Mouse (Mus musculus): Measurements from ENCODE around the gene Eri3. TPM values are rescaled to one million over a fixed set of nuclear protein-coding genes. Genes with fewer than 3 reads are reported as not detected.

The Eri3 gene
- 190 and 194 TPM in 2 replicates for polyA plus RNA-seq (2012; rRNA removed)

DNA sequence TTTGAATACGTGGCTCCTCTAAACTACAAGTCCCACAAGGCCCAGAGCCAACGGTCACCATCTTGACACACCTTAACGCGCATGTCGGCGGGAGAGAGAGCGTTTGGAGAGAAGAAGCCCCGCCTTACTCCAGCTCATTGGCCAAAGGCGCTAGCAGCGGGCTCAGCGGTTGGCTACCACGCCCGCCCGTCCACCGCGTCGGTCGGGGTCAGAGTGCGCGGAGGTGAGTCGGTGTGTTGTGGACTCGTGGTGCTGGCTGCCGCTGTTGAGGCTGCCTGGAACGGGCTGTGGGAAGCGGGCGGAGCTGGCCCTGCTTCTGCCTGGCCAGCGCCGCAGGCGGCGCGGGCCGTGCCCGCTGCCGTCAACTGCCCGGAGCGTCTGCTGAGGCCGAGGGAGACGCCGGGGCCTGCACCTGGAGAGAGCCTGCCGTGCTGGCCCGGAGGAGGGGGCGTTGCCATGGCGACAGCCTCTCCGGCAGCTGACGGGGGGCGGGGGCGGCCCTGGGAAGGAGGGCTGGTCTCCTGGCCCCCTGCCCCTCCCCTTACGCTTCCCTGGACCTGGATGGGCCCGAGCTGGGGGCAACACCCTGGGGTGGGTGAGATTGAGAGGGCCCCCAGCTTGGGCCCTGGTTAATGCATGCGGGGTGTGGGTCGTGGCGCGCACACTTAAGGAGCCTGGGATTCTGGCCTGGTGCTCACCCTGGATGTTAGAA lies at the start of gene Eri3:
Eri3 (plus strand) TSS at position 226 of the 712 bp plus-strand sequence.
- peak; percentile 98 to 99 for DNase-seq (ENCODE audit: extremely low spot score in 1 of 2, low spot score in 1 of 2)

DNA sequence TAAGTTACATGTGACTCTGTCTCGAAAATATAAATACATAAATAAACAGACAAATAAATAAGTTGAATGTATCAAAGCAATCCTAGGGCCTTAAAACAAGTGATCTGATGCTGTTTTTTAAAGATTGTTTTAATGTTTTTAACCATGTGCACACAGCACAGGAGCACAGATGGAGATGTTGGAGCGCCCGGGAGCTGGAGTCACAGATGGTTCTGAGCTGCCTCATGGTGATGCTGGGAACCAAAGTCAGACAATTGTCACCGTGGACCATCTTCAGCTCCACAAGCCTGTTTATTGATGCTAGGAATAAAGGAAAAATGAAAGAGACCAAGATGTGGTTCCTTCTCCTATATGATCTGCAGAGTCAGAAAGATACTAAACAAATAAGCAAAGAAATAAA lies 31.9 kb upstream of the Eri3 start:
- DNase-seq (ENCODE audit: extremely low spot score in 1 of 2, low spot score in 1 of 2), result no peak

GRCm38 (mm10) chr4:117521350-117521749 lies 28.8 kb upstream of the Eri3 start:
- DNase-seq (ENCODE audit: extremely low spot score in 1 of 2, low spot score in 1 of 2), result no peak

DNA sequence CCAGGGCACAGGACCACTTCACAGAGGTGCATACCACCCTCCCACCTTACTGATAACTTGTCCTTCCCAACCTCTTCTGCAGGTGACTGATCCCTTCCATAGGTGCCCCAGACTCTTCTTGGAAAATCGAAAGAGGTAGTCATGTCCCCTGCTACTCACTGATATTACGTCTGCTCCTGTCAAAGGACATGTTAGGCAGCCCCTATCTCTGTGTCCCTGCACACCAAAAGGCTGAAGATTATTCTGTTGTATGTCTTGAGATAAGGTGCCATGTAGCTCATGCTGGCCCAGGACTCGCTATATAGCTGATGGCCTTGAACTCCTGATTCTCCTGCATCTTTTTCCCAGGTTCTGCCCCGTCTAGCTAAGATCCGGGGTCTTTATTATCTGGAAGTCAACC lies 24.2 kb upstream of the Eri3 start:
- DNase-seq (ENCODE audit: extremely low spot score in 1 of 2, low spot score in 1 of 2), result no peak

GRCm38 (mm10) chr4:117527116-117527899 lies 22.9 kb upstream of the Eri3 start:
- no peak for DNase-seq (ENCODE audit: extremely low spot score in 1 of 2, low spot score in 1 of 2)

DNA sequence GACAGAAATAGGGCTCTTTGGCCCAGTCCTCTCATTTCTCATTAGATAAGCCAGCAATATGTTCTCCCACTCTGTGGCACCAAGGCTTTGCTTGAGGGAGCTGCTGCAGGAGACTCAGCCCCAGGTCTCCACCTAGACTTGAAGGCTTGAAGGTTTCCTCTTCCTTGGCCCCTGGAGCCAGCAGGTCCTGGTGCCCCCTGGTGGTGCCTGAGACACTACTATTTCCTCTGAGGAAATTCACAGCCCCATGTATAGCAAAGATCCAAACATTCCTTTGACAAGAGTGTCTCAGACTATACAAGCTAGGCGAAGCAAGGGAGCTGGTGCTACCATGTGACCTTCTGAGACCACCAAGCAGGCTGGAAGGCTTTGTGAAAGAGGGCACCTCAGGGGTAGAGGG lies 22.2 kb upstream of the Eri3 start:
- peak in 1 of 2 experiments; percentile 58 for DNase-seq (ENCODE audit: extremely low spot score in 1 of 2, low spot score in 1 of 2)

GRCm38 (mm10) chr4:117529843-117530242 lies 20.3 kb upstream of the Eri3 start:
- no peak for DNase-seq (ENCODE audit: extremely low spot score in 1 of 2, low spot score in 1 of 2)

- DNase-seq (ENCODE audit: extremely low spot score in 1 of 2, low spot score in 1 of 2), result no peak
These were observed 14.5 kb upstream of the Eri3 start for GRCm38 (mm10) chr4:117535496-117536200.

- DNase-seq (ENCODE audit: extremely low spot score in 1 of 2, low spot score in 1 of 2), result no peak
These were observed 13.2 kb upstream of the Eri3 start for GRCm38 (mm10) chr4:117537002-117537401.

DNA sequence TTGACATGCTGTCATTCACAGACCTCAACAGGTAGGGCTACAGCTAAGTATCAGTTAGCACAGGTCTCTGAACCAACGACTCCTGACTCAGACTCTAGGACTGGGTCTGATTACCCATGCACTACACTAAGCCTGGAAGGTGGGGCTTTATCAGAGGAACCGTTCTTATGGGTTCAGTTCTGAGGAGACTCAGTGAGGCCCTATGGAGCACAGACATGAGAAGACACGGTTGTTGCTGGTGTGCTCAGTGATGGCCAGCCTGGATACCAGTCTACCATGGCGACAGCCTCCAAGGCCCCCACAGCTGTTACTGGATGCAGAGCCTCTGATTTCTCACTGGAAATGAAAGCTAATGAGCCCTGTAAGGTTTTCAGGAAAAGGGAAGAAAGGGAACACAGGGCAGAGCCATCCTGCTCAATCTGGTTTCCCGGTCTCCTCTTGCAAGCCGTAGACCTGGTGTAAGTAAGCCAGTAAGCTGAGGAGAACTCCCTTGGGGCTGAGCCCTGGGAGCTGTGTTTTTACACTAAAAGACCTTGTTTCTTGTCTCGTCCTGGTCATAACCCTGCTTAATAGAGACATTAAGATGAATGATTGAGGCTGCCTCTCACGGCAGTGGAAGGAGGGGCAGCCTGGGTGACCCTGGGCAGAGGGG lies 10.7 kb upstream of the Eri3 start:
- DNase-seq (ENCODE audit: extremely low spot score in 1 of 2, low spot score in 1 of 2), result no peak

DNA sequence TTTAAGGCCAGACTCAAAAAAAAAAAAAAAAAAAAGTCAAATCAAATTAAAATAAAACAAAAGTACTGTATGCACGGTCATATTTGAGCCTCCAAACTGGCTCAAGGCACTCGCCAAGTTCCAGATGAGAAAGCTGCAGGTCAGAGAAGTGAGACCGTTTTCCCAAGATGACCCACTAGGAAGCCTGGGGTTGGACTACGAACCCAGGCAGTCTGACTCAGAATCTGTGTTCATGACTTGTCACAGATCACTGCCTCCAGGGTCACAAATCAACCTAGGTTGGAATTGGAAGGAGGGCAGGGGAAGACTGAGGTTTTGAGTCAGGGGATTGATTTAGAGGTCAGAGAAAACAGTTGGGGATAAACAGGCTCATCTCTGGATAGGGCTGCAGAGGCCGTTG lies 9.6 kb upstream of the Eri3 start:
- DNase-seq (ENCODE audit: extremely low spot score in 1 of 2, low spot score in 1 of 2), result no peak

GRCm38 (mm10) chr4:117545448-117545847 lies 4.7 kb upstream of the Eri3 start:
- no peak for DNase-seq (ENCODE audit: extremely low spot score in 1 of 2, low spot score in 1 of 2)

DNA sequence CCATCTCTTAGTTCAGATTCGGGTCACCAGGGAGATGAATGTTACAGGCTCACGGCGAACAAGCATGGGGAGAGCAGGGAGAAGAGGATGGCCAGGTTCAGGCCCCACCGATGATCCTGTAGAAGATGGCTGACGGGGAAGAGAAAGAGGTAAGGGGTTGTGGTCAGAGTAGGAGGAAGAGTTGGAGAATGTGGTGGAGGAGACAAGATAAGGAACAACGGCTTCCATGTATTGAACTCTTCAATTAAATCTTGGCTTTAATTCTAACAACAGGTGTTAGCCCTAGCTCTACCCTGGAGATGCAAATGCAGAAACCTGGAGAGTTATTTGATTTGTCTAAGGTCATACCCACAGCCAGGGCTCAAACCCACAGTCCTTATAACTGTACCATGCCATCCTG lies 3.5 kb upstream of the Eri3 start:
- DNase-seq (ENCODE audit: extremely low spot score in 1 of 2, low spot score in 1 of 2), result no peak

DNA sequence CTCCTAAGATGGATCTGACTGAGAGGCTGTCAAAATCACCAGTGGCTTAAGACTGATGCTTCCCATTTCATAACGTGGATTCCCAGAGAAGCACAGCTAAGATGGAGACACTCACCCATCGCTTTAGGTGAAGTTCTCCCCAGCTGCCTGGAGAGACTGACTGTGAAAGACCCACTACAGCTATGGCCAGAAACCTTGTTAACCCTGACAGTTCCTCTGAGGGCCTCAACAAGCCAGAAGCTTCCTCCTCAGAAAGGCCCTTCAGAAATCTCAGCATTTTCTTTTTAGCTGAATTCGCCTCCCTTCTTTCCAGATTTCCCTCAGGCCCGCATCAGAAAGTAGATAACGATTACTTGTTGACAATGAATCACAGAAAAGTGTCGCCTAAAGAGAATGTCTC lies 589 bp upstream of the Eri3 start:
- no peak for DNase-seq (ENCODE audit: extremely low spot score in 1 of 2, low spot score in 1 of 2)

GRCm38 (mm10) chr4:117551144-117552000 lies 1.2 kb downstream of the Eri3 start:
- no peak for DNase-seq (ENCODE audit: extremely low spot score in 1 of 2, low spot score in 1 of 2)

- DNase-seq (ENCODE audit: extremely low spot score in 1 of 2, low spot score in 1 of 2), result no peak
These were observed 5.3 kb downstream of the Eri3 start for GRCm38 (mm10) chr4:117555495-117555894.

DNA sequence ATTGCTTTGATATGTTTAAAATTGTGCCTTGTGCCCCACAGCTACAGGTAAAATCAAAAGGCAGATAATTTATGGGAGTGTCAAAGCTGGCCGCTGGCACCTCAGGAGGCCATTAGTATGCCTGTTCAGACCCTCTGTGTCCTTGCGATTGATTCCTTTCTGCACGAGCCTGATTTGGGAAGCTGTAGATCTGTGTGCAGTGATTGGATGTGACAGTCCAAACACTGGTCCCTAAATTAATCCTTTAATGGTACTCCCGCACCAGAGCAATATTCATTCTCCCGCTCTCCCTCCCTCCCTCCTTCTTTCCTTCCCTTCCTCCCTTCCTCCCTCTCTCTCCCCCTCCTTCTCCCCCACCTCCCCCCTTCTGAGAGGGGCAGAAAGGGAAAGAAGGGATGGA lies 6.2 kb downstream of the Eri3 start:
- DNase-seq (ENCODE audit: extremely low spot score in 1 of 2, low spot score in 1 of 2), result no peak

GRCm38 (mm10) chr4:117557068-117557645 lies 7.0 kb downstream of the Eri3 start:
- DNase-seq (ENCODE audit: extremely low spot score in 1 of 2, low spot score in 1 of 2), result no peak

GRCm38 (mm10) chr4:117563967-117564366 lies 13.8 kb downstream of the Eri3 start:
- DNase-seq (ENCODE audit: extremely low spot score in 1 of 2, low spot score in 1 of 2), result no peak

GRCm38 (mm10) chr4:117568846-117569245 lies 18.7 kb downstream of the Eri3 start:
- DNase-seq (ENCODE audit: extremely low spot score in 1 of 2, low spot score in 1 of 2), result no peak

Data from frontal cortex, adult 2 months (tissue).